Mouse (Mus musculus): Measurements from ENCODE around the gene 9130008F23Rik.

The 9130008F23Rik gene

GRCm38 (mm10) chr17:40879924-40880691 lies at the start of gene 9130008F23Rik:
TSS of gene 9130008F23Rik (minus strand) at chr17:40880559.
- no peak for DNase-seq (ENCODE audit: low read depth in 2 of 2, low spot score in 2 of 2)

GRCm38 (mm10) chr17:40915499-40915898 lies 35.1 kb upstream of the 9130008F23Rik start:
- DNase-seq (ENCODE audit: low read depth in 2 of 2, low spot score in 2 of 2), result no peak

- no peak for DNase-seq (ENCODE audit: low read depth in 2 of 2, low spot score in 2 of 2)
These were observed 33.9 kb upstream of the 9130008F23Rik start, which contains the start of gene Glyatl3 for GRCm38 (mm10) chr17:40914250-40914649. TSS of gene Glyatl3 (minus strand) at chr17:40914350.

GRCm38 (mm10) chr17:40904721-40905154 lies 24.4 kb upstream of the 9130008F23Rik start:
- no peak for DNase-seq (ENCODE audit: low read depth in 2 of 2, low spot score in 2 of 2)

- no peak for DNase-seq (ENCODE audit: low read depth in 2 of 2, low spot score in 2 of 2)
These were observed 23.8 kb upstream of the 9130008F23Rik start for GRCm38 (mm10) chr17:40904056-40904597.

- DNase-seq (ENCODE audit: low read depth in 2 of 2, low spot score in 2 of 2), result no peak
These were observed 23.0 kb upstream of the 9130008F23Rik start for GRCm38 (mm10) chr17:40903345-40903744.

GRCm38 (mm10) chr17:40899783-40900363 lies 19.5 kb upstream of the 9130008F23Rik start:
- no peak for DNase-seq (ENCODE audit: low read depth in 2 of 2, low spot score in 2 of 2)

GRCm38 (mm10) chr17:40896863-40897262 lies 16.5 kb upstream of the 9130008F23Rik start:
- DNase-seq (ENCODE audit: low read depth in 2 of 2, low spot score in 2 of 2), result no peak

- DNase-seq (ENCODE audit: low read depth in 2 of 2, low spot score in 2 of 2), result no peak
These were observed 7.6 kb upstream of the 9130008F23Rik start for GRCm38 (mm10) chr17:40887849-40888536.

GRCm38 (mm10) chr17:40885155-40885554 lies 4.8 kb upstream of the 9130008F23Rik start:
- DNase-seq (ENCODE audit: low read depth in 2 of 2, low spot score in 2 of 2), result no peak

- DNase-seq (ENCODE audit: low read depth in 2 of 2, low spot score in 2 of 2), result no peak
These were observed 1.8 kb upstream of the 9130008F23Rik start for GRCm38 (mm10) chr17:40882172-40882571.

GRCm38 (mm10) chr17:40879528-40879923 lies 833 bp downstream of the 9130008F23Rik start:
- no peak for DNase-seq (ENCODE audit: low read depth in 2 of 2, low spot score in 2 of 2)

GRCm38 (mm10) chr17:40877741-40878140 lies 2.6 kb downstream of the 9130008F23Rik start:
- no peak for DNase-seq (ENCODE audit: low read depth in 2 of 2, low spot score in 2 of 2)

GRCm38 (mm10) chr17:40875568-40875967 lies 4.8 kb downstream of the 9130008F23Rik start:
- DNase-seq (ENCODE audit: low read depth in 2 of 2, low spot score in 2 of 2), result no peak

GRCm38 (mm10) chr17:40874701-40875100 lies 5.7 kb downstream of the 9130008F23Rik start:
- DNase-seq (ENCODE audit: low read depth in 2 of 2, low spot score in 2 of 2), result no peak

GRCm38 (mm10) chr17:40873582-40874011 lies 6.8 kb downstream of the 9130008F23Rik start:
- DNase-seq (ENCODE audit: low read depth in 2 of 2, low spot score in 2 of 2), result no peak

GRCm38 (mm10) chr17:40872626-40873025 lies 7.7 kb downstream of the 9130008F23Rik start:
- DNase-seq (ENCODE audit: low read depth in 2 of 2, low spot score in 2 of 2), result no peak

GRCm38 (mm10) chr17:40868952-40869747 lies 11.2 kb downstream of the 9130008F23Rik start:
- DNase-seq (ENCODE audit: low read depth in 2 of 2, low spot score in 2 of 2), result no peak

GRCm38 (mm10) chr17:40855065-40855464 lies 25.3 kb downstream of the 9130008F23Rik start:
- DNase-seq (ENCODE audit: low read depth in 2 of 2, low spot score in 2 of 2), result no peak

- no peak for DNase-seq (ENCODE audit: low read depth in 2 of 2, low spot score in 2 of 2)
These were observed 43.1 kb downstream of the 9130008F23Rik start for GRCm38 (mm10) chr17:40837308-40837707.

GRCm38 (mm10) chr17:40831870-40832269 lies 48.5 kb downstream of the 9130008F23Rik start:
- DNase-seq (ENCODE audit: low read depth in 2 of 2, low spot score in 2 of 2), result no peak

Measured in CD8-positive naive resting alpha-beta T cell, adult 2 months (primary cell).